Mouse (Mus musculus) embryo, embryonic 10.5 days (tissue): Measurements from ENCODE around the gene Snrk.
"Not testable (repeated sequence)": the region's sequence is repeated elsewhere in the genome, so short reads cannot be mapped to it uniquely, and the experiment has no call there.

Experiments
- DNase-seq: peaks from one replicate; pipeline ENCODE4 v3.0.0-alpha.2; 2015; ENCODE audit warnings: low spot score

Snrk gene

GRCm38 (mm10) chr9:122143219-122143618, 26.2 kb downstream of the Snrk start:
- no peak for DNase-seq

GRCm38 (mm10) chr9:122144776-122145175, 27.7 kb downstream of the Snrk start:
- no peak for DNase-seq

- no peak for DNase-seq
These were observed 28.6 kb downstream of the Snrk start for GRCm38 (mm10) chr9:122145677-122146076.

GRCm38 (mm10) chr9:122146124-122146870, 29.2 kb downstream of the Snrk start:
- DNase-seq, result no peak

- DNase-seq, result no peak
These were observed 31.3 kb downstream of the Snrk start for GRCm38 (mm10) chr9:122148356-122148755.

GRCm38 (mm10) chr9:122149997-122150826, 33.1 kb downstream of the Snrk start:
- DNase-seq, result no peak

- DNase-seq, result no peak
These were observed 35.0 kb downstream of the Snrk start for GRCm38 (mm10) chr9:122152063-122152462.

GRCm38 (mm10) chr9:122152501-122152900, 35.4 kb downstream of the Snrk start:
- no peak for DNase-seq

GRCm38 (mm10) chr9:122153436-122153835, 36.4 kb downstream of the Snrk start:
- no peak for DNase-seq

GRCm38 (mm10) chr9:122155193-122155592, 38.1 kb downstream of the Snrk start:
- DNase-seq, result no peak

GRCm38 (mm10) chr9:122156389-122157078, 39.5 kb downstream of the Snrk start:
- no peak for DNase-seq

- DNase-seq, result no peak
These were observed 40.0 kb downstream of the Snrk start for GRCm38 (mm10) chr9:122157079-122157441.

GRCm38 (mm10) chr9:122164535-122164934, 47.5 kb downstream of the Snrk start:
- no peak for DNase-seq

- DNase-seq, result not testable (repeated sequence)
These were observed 50.7 kb downstream of the Snrk start for GRCm38 (mm10) chr9:122167719-122168118.

GRCm38 (mm10) chr9:122169901-122170300, 52.8 kb downstream of the Snrk start:
- no peak for DNase-seq

- no peak for DNase-seq
These were observed 55.6 kb downstream of the Snrk start for GRCm38 (mm10) chr9:122172612-122173186.

GRCm38 (mm10) chr9:122173405-122174233, 56.6 kb downstream of the Snrk start:
- DNase-seq, result no peak

GRCm38 (mm10) chr9:122174723-122175122, 57.7 kb downstream of the Snrk start:
- DNase-seq, result no peak

- DNase-seq, result no peak
These were observed 60.5 kb downstream of the Snrk start for GRCm38 (mm10) chr9:122177256-122178220.

GRCm38 (mm10) chr9:122178427-122178826, 61.4 kb downstream of the Snrk start:
- no peak for DNase-seq
